16 mouse cellular contexts compared by ENCODE assay signal in the genomic region with DNA sequence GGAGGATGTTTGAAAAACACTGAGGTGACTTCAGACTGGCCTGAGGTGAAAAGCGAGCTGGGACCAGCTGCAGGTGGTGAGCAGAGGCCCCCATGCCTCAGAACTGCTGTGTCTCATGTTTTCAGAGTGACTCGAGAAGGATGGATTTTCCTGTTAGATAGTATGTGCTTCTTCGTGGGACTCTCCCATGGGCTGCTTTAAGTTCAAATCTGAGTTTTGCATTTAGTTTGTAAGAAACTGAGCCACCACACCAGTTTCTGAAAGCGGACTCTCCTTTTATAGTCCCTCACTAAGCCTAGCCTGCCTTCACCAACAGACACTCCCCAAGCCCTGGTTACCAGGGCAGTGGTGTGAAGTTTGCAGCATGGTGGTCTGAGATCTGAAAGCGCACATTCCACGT.
"Had no signal": no experiment of that assay in that cellular context is flagged by ENCODE, and none has a peak within 500 bp of the region (broad histone marks: within the 10 kb centered on the region; RNA-seq: fewer than 3 reads in every experiment).

No protein-coding gene starts in this region.

- H3K4me3 ChIP-seq: left cerebral cortex, adult 2 months; limb, embryonic 15.5 days; liver, embryonic 13.5 days; lung, embryonic 15.5 days; megakaryocyte, embryonic 14.5 days had no signal

- H3K9ac ChIP-seq: limb, embryonic 15.5 days; liver, embryonic 13.5 days; liver, postnatal 0 days; lung, embryonic 15.5 days had no signal

- H3K27me3 ChIP-seq: limb, embryonic 15.5 days; liver, embryonic 13.5 days; megakaryocyte, embryonic 14.5 days had no signal

- H3K27ac ChIP-seq: kidney, postnatal 0 days; left cerebral cortex, adult 2 months; limb, embryonic 15.5 days; liver, embryonic 13.5 days; lung, embryonic 15.5 days; macrophage had no signal

- ATAC-seq: hindbrain, embryonic 16.5 days; inflammation-experienced regulatory T-cells, adult 6 months; liver, postnatal 0 days; midbrain, embryonic 16.5 days had no signal

- H3K4me1 ChIP-seq: liver, embryonic 13.5 days had no signal

- H3K9me3 ChIP-seq: limb, embryonic 15.5 days; liver, embryonic 13.5 days; lung, embryonic 15.5 days; megakaryocyte, embryonic 14.5 days had no signal

- DNase-seq: kidney, postnatal 4 days; liver, embryonic 13.5 days; liver, postnatal 0 days; lung, postnatal 14 days; right cerebral cortex, adult 18-20 months; right cerebral cortex, postnatal 25 days had no signal

- H3K4me2 ChIP-seq: limb, embryonic 15.5 days; liver, embryonic 13.5 days; lung, embryonic 15.5 days; midbrain, embryonic 11.5 days had no signal
